Comparison of ENCODE assay signal across 9 mouse cellular contexts in genomic region chr5:37816907-37817657, GRCm38 (mm10). TPM values are rescaled to one million over a fixed set of nuclear protein-coding genes. Genes with fewer than 3 reads are reported as not detected.
A peak's percentile ranks its signal among the peaks of the same experiment; 100 is the strongest.
DNase-seq lines count a peak whose midpoint lies in the region; ATAC-seq and TF ChIP-seq lines count a peak whose summit lies in the region.
"Had no signal": no experiment of that assay in that cellular context is flagged by ENCODE, and none has a peak within 500 bp of the region (broad histone marks: within the 10 kb centered on the region; RNA-seq: fewer than 3 reads in every experiment).

No protein-coding gene starts in this region.

- no peak overlapping the region for H3K27ac ChIP-seq in kidney, embryonic 15.5 days
- H3K27ac ChIP-seq in intestine, embryonic 14.5 days (ENCODE audit: low read depth): no peak overlapping the region
- no peak overlapping the region for H3K27ac ChIP-seq in midbrain, embryonic 12.5 days (replicated peaks)

- TF ChIP-seq CTCF in brain, embryonic 14.5 days (IDR thresholded peaks at IDR 0.05; ENCODE audit: borderline replicate concordance, extremely low read depth, insufficient read depth, insufficient read length): peak; percentile 51

- no peaks in the 10 kb centered on the region for H3K36me3 ChIP-seq in kidney, embryonic 15.5 days
- no peaks in the 10 kb centered on the region for H3K36me3 ChIP-seq in intestine, embryonic 14.5 days (ENCODE audit: control insufficient read depth, insufficient read depth, low read length)
- H3K36me3 ChIP-seq in midbrain, embryonic 12.5 days: no peaks in the 10 kb centered on the region

- H3K9ac ChIP-seq in kidney, embryonic 15.5 days: no peak overlapping the region
- no peak overlapping the region for H3K9ac ChIP-seq in intestine, embryonic 14.5 days (ENCODE audit: low read length)
- H3K9ac ChIP-seq in midbrain, embryonic 12.5 days (replicated peaks): no peak overlapping the region

- H3K4me3 ChIP-seq in kidney, embryonic 15.5 days (replicated peaks): peak overlapping the region; percentile 7
- H3K4me3 ChIP-seq in intestine, embryonic 14.5 days (ENCODE audit: low read depth, low read length): peak overlapping the region; percentile 6; the same call in 1 of the 2 replicates
- H3K4me3 ChIP-seq in midbrain, embryonic 12.5 days: peak overlapping the region; percentile 22

- intact Hi-C loops in gastrocnemius, postnatal 14 days (cut with DNase I; ENCODE audit: low total_unique reads): no loop called here

- H3K27me3 ChIP-seq in kidney, embryonic 15.5 days: peaks cover 95% of the 10 kb centered on the region
- peaks cover 88% of the 10 kb centered on the region for H3K27me3 ChIP-seq in intestine, embryonic 14.5 days (replicated peaks; ENCODE audit: control insufficient read depth, insufficient read depth, low read length)
- H3K27me3 ChIP-seq in midbrain, embryonic 12.5 days: peaks cover 98% of the 10 kb centered on the region

- TF ChIP-seq POLR2A in brain, embryonic 14.5 days (IDR thresholded peaks at IDR 0.05; ENCODE audit: borderline replicate concordance, extremely low read depth, insufficient read depth, insufficient read length, poor library complexity, severe bottlenecking): no peak

- no peak for DNase-seq in kidney, adult 8-10 months
- DNase-seq in brain, embryonic 14.5 days (ENCODE audit: low read depth): peak; percentile 55
- peak; percentile 62 for DNase-seq in gastrocnemius, postnatal 14 days
- peak; percentile 72 for DNase-seq in intestine, embryonic 14.5 days (ENCODE audit: low spot score)
- DNase-seq in adipocyte (ENCODE audit: low spot score): no peak
- DNase-seq in left cerebral cortex, adult 18-20 months (ENCODE audit: low spot score in 2 of 2): no peak

- H3K4me2 ChIP-seq in kidney, embryonic 15.5 days: peak overlapping the region; percentile 30
- peak overlapping the region; percentile 23; the same call in 1 of the 2 replicates for H3K4me2 ChIP-seq in intestine, embryonic 14.5 days (ENCODE audit: low read length)
- H3K4me2 ChIP-seq in midbrain, embryonic 12.5 days (replicated peaks): peak overlapping the region; percentile 36

- peaks cover 16% of the 10 kb centered on the region for H3K4me1 ChIP-seq in kidney, embryonic 15.5 days
- H3K4me1 ChIP-seq in intestine, embryonic 14.5 days (replicated peaks; ENCODE audit: control insufficient read depth, insufficient read depth, low read length): no peaks in the 10 kb centered on the region
- H3K4me1 ChIP-seq in midbrain, embryonic 12.5 days: peaks cover 13% of the 10 kb centered on the region

- H3K9me3 ChIP-seq in kidney, embryonic 15.5 days (replicated peaks): no peaks in the 10 kb centered on the region
- H3K9me3 ChIP-seq in intestine, embryonic 14.5 days (ENCODE audit: control insufficient read depth, low read length): no peaks in the 10 kb centered on the region
- H3K9me3 ChIP-seq in midbrain, embryonic 12.5 days: no peaks in the 10 kb centered on the region

- 2% methylated on average over 46 of the region's 46 CpGs for WGBS in kidney, embryonic 15.5 days
- WGBS in intestine, embryonic 14.5 days: 1% methylated on average over 45 of the region's 46 CpGs
- under 1% methylated on average over 46 of the region's 46 CpGs for WGBS in midbrain, embryonic 12.5 days

- 0 out of 2 replicates have a peak, but pooled peaks have one; percentile 49 for ATAC-seq in kidney, embryonic 15.5 days (replicated peaks; ENCODE audit: low FRiP score)
- ATAC-seq in intestine, embryonic 14.5 days (replicated peaks; ENCODE audit: low FRiP score, low TSS enrichment, low read depth): peak; percentile 58; the same call in 1 of the 2 replicates
- peak; percentile 53; the same call in 1 of the 2 replicates for ATAC-seq in midbrain, embryonic 12.5 days (ENCODE audit: low FRiP score, low read depth)

RNA-seq across cellular contexts. Expression of gene Msx1, which starts 7.3 kb away (rescaled TPM):
- 2.9 and 3.2 TPM in 2 replicates for polyA plus RNA-seq in kidney, embryonic 15.5 days (2015; fragmentation: Nextera tagmentation; extraction: Ambion mirVana)
- 12.4 and 17.0 TPM in 2 replicates for polyA plus RNA-seq in brain, embryonic 14.5 days (2012; rRNA removed)
- total RNA-seq in gastrocnemius, postnatal 14 days (2021): 1 to 10 TPM; 2.9 to 3.8 TPM
- polyA plus RNA-seq in intestine, embryonic 14.5 days (2014; fragmentation: Nextera tagmentation; extraction: Ambion mirVana): 2.8 and 3.1 TPM in 2 replicates
- polyA plus RNA-seq in midbrain, embryonic 12.5 days (2016; fragmentation: Nextera tagmentation; extraction: Ambion mirVana): 88.4 and 102 TPM in 2 replicates
- total RNA-seq in left cerebral cortex, adult 18-20 months (2021): 1 to 10 TPM; 4.5 to 4.9 TPM
- total RNA-seq: CH12.LX had no signal

Comparison
In these comparisons a context has a peak if more than half of its experiments do, and no peak if none do; other contexts are left out.
1. DNase-seq: peak in brain, embryonic 14.5 days (single experiment), gastrocnemius, postnatal 14 days (single experiment) and intestine, embryonic 14.5 days (single experiment); none in kidney, adult 8-10 months (0 of 2), adipocyte (single experiment) and left cerebral cortex, adult 18-20 months (0 of 2).
2. Peak in every context shown above with its lines, with median percentiles within 50 percentile points of each other: ATAC-seq, H3K4me2 ChIP-seq and H3K4me3 ChIP-seq.